Mouse (Mus musculus): Measurements from ENCODE around the gene Wdr37.

Wdr37 gene

DNA sequence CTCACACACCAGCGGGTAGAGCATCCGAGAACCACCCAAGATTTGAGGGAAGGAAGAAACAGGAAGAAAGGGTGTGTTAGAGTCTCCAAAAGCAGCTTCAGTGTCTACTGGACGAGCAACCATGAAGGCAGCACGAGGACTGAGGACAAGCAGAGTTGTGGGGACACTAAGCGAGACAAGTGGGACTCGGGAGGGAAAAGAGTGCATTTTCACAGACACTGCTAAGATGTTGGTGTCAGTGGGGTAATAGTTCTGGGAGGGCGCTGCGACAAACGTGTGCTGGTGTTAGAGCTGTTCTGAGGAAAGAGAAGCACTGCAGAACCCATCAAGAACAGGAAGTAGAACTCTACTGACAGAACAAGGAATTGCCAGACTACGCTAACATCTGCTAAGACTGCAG, 32.6 kb downstream of the Wdr37 start:
- no peak for DNase-seq

DNA sequence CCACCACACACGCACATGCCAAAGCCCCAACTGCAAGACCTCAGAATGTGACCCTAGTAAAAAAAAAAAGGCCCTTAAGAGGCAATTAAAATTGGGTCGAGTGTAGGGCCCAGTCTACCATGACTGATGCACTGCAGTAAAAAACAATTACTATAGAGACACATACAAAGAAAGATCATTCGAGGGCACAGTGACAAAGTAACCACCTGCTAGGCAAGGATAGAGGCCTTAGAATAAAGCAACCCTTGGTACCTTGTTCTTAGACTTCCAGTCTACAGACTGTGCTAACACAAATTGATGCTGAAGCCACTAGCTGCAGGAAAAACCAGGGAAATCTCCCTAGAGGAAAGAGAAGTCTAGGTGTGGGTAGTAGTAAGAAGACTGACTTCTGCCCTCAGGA, 33.3 kb downstream of the Wdr37 start:
- DNase-seq = no peak

DNA sequence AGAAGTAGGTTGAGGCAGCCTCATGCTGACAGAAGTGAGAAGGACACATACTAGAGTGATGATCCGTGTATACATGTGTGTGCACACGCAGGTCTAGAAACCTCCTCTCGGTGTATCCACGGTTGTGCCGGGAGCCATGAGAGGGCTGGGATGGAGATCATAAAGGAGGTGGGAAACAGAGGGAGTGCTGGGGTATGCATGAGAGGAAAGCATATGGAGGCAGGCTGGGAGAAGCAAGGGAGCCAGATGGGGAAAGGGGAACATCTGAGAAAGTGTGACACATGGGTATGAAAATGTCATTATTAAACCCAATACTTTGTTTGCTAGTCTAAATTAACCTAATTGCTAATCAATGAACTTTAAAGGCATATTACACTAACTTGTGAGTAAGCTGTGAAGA, 37.1 kb downstream of the Wdr37 start:
- DNase-seq = no peak

DNA sequence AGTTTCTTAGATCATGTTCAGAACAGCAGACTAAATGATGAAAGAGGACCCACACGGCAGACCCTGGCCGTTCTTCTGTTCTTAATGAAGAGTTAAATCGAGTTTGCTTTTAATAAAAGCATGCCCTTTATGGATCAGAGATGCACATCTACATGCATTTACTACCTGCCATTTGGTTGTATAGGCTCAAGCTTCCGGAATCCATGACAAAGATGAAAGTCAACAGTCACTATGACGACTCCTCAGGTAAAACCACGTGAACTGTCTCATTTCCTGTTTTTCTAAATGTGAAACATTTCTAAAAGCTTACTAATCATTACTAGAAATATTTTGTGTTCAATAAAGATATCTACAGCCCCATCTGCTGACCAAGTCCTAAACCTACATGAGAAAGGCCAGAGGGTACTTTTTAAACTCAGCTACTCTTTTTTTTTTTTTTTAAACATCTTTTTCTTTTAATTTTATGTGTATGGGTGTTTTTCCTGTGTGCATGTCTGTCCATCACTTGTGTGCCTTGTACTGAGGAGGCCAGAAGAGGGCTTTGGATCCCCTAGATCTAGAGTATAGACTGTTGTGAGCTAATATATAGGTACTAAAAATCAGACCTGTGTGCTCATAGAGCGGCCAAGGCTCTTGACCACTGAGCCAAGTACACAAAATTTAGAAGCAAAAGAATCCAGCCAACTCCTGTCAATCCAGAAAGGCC, 40.0 kb downstream of the Wdr37 start:
- no peak for DNase-seq

DNA sequence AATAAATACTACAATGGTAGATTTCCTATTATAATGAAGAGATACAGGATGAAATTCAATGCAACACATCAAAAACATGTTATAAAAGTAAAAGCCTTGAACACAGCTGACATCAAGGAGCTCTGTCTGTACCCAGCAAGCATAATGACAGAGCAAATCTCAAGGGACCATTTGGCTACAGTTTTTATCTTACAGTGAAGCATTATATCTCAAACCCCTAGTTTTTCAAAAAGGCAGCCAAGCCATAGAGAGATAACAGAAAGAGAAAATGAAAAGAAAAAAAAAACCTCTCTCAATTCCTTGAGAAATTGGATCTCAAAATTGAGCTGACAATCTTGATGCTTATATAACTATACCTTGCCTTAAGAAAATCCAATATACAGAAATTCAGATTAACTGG, 41.0 kb downstream of the Wdr37 start:
- no peak for DNase-seq

DNA sequence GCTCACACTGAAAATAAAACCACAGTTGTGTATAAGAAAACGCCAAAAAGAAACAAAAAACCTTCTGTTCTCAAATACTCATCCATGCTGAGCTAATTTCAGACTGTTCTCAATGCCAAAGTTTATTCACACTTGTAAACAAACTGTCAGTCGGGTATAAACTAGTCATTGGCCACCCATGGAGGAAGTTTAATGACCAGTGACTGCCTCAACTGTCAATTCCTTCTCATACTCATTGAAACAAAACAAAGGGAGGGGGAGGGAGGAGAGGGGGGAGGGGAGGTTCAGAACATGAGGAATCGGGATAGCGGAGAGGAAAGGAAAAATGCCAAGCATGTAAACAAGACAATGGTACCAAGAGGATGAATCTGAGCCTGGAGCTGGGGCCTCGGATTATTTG, 41.9 kb downstream of the Wdr37 start:
- DNase-seq = no peak

DNA sequence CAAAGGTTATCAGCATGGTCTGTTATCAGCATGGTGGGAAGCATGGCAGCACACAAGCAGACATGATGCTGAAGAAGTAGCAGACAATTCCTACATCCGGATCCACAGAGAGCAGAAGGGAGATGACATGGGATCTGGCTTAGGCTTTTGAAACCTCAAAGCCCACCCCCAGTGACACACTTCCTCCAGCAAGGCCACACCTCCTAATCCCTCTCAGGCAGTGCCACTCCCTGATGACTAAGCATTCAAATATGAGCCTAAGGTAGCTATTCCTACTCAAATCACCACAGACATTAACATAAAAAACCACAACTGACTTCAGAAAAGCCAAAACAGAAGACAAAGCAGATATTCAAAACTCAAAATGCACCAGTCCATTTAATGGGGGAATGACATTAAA, 42.8 kb downstream of the Wdr37 start:
- no peak for DNase-seq

DNA sequence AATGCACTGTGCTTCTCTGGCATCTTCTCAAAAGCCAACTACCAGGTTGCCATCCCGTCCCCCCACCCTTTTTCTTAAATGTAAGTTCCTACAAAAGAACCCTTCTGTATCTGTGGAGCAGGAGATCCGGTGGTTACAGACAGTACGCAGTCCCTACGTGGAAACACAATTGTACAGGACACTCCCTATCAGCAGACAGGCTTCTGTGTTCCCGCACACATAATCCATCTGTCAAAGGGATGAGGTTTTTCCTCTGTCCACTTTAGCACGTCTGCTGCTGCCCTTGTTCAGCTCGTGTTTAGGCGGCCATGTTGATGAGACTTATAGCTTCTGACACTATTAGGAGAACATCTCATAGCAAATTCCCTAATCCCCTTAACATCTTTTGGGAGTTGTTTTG, 48.2 kb downstream of the Wdr37 start:
- DNase-seq = no peak

DNA sequence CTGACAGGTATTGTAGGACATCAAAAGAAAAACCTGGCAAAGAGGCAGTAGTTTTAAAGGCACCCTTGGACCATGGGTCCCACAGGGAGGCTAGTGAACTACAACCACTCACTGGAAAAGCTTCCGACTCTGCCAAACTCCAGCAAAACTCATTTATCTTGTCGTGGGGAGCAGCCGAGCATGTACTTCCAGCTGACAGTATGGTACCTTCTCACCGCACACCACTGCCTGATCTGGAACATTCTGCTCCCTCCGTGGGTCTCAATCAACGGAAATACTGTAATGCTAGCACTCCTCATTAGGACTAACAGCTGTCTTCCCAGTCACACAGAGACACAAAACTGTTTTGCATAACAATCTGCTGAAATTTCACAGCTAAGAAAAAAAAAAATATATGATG, 48.6 kb downstream of the Wdr37 start:
- DNase-seq = no peak

DNA sequence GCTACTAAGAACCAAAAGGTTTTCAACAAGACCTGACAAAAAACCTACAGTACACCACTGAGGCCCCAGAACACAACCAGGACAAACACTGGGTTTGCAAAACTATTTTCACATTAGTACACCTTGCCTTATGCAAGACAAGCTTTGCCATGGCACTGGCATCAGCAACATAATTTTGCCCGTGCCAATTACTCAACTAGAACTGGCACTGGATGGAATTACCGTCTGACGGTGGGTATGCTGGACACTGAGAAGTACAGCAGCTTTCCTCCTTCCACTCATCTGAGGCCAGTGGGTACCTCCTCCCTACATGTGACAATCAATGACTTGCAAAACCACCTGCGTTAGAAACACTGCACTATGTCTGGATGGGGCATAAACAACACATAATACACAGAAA, 49.5 kb downstream of the Wdr37 start:
- no peak for DNase-seq

DNA sequence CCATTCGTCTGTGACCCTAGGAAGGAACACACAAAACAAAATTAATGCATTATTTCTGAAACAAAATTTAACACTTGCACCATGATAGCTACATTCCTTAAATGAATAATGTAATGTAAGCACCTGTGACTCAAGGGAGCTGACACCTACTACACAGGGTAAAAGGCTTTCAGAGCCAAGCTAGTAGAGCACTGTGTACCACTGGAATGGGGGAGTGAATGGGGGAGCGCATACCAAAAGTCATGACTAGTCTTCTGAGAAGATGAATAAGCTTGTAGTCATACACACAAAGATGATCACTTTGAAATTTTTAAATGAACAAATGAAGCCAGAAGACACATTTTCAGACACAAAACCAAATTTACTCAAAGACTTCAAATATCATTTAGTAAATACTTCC, 65.8 kb downstream of the Wdr37 start:
- DNase-seq = no peak

DNA sequence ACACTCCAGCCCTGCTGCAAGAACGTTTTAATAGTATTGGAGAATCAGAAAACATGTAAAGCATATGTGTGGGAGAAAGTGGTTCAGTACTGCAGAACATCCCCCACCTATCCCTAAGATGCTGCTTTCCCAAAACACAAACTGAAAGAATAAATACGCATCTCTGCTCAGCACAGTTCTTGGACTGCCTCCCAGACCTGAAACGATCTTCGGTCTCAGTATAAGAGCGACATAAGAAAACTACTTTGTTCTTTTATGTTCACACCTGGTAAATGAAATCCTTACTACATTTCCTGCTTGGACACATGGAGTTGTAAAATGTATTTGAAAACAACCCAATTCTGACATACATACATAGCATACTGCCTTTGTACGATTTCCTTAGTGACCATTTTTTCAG, 71.1 kb downstream of the Wdr37 start:
- DNase-seq = no peak

DNA sequence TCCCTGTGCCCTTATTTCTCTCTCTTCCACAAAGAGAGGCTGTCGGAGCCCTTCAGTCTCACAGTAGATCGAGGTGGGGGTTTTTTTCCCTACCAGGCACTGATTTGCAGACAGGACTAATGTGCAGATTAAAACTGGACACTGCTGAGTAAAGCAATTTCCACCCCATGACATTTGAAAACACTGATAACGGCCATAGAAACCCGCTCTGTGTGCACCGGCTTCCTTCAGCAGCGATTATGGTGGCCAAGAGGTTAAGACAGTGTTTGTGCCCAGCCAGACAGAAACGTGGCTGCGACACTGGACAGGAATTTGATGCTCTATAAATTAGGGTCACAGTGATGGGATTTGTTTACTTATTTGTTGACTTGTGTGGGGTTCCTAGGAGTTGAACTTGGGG, 78.5 kb downstream of the Wdr37 start:
- no peak for DNase-seq

DNA sequence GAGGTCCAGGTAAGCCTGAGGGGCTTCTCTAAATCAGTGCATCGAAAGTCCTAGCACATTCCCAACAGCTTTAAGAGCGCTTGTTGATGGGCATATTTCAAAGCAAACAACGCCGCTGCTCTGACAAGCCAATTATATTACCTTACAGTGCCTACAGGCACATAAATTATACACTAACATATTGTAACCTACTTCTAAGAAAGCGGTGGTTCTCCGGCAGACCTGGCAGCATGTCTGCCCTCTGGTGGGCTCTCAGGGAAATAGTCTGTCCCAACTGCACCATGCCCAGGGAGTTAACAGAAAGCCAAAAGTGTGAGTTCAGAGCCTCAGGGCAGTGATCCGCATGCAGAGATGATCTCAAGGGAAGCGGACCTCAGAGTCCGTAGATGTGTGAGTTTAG, 86.5 kb downstream of the Wdr37 start:
- DNase-seq = peak; percentile 65

DNA sequence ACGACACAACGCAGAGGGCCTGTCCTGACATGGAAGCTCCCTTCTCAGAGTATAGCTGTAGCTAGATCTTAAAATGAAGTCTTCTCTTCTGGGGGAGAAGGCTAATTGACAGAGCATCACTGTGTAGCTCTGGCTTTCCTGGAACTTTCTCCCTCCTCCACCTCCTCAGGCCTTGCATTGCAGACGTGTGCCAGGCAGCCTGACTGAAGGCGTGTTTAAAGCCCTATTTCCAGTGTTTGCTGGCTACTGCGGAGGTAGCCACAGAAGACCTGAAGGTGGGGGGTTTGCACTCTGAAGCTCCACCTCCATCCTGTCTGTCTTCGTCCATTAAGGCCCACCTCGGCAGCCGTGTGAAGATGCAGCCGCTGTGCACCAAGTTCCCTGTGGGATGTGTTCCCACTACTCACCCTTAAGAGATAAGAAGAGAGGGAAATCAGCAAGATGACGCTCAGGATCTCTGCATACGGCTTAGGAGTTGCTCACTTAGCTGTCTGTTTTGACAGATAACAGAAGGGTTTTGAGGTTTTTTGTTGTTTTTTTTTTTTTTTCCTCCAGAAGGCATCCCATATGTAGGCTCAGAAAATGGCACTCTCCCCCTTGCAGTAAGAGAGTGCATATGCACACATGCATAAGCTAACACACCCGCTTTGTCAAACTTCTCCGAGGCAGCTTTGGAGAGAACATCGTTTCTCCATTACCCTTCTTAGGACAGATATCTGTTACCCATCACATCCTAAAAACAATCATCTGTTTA, 87.2 kb downstream of the Wdr37 start:
- DNase-seq = no peak

DNA sequence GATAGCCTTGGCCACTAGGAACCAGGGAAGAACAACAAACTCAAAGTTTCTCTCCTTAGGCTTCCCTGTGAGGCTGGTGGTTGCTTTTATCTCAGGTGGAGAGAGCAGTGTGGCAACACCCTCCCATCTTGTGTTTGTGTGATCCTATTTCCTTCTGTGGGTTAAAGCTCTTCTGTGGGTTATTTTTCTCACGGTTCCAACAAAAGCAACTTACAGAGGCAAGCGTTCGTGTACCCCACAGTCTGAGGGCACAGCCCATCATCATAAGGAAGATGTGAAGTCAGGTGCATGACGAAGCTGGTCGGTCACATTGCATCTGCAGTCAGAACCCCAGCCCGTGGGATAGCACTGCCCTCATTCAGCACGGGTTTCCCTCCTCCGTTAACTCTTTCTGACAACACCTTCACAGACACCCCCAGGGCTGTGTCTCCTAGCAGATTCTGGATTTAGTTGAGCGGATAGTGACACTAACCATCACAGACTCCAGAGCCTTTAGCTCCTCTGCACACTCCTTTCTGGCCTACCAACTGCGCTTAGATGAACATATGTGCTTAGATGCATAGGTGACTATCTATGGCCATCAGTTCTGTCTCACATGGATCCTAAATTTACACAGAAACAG, 87.9 kb downstream of the Wdr37 start:
- peak; percentile 22 for DNase-seq

DNA sequence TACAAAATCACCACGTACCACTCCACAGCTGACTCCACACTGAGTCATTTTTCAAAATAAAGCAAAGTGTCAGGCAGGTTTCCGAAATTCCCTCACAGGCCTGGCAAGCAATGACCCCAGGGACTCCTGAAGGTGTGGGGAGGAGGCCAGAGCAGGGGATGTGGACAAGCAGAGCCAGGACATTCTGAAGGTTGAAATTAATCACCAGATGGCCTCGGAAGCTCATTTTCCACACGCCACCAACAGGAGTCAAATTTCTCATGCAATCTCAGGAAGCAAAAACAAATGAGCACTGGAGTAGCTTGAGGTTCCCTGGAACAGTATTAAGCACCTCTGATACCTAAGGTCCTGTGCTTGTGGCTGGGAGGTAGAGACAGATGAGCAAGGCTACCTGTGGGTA, 89.1 kb downstream of the Wdr37 start:
- DNase-seq = no peak

DNA sequence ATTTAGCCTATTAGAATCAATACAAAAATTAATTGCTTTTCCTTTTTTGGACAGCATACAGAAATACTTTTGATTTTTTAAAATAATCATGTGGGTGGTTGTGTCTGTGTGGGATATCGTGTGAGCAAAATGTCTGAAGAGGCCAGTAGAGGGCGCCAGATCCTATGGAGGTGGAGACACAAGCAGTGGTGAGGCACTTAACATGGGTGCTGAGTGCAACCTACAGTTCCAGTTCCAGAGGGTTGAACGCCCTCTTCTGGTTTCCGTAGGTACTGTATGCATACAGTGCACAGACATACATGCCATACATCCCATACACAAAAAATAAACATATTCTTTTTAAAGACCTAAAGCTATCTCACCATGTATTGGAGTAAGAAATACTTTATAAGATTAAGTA, 91.3 kb downstream of the Wdr37 start:
- DNase-seq = peak; percentile 83

DNA sequence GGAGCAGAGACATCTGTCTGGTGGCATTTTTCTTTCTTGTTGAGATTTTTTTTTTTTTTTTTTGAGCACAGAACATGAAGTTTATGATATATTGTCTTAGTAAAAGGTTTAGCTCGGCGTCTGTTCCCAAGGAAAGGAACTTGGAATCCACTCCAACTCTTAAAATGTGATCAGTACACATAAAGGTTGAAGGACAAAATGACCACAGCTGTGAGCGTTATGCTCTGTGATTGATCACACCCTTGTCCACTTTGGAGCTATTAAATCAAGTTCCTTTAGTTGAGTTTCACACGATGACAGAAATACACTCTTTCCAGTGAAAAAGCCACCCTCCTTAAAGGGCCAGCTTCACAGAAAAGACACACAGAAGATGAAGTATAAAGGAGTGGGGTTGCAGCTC, 101.1 kb downstream of the Wdr37 start:
- DNase-seq = no peak

DNA sequence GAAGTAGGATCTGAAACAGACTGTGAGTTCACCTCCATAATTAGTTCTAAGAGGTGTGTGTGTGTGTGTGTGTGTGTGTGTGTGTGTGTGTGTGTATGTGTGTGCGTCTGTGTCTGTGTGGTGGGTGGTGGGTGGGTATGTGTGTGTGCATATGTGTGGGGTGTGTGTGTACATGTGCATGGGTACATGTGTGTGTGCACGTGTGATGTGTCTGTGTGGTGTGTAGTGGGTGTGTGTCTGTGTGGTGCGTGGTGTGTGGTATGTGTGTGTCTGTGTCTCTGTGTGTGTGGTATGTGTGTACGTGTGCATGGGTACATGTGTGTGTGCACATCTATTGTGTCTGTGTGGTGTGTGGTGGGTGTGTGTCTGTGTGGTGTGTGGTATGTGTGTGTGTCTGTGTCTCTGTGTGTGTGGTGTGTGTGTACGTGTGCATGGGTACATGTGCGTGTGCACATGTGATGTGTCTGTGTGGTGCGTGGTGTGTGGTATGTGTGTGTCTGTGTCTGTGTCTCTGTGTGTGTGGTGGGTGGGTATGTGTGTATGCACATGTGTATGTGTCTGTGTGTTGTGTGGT, 102.0 kb downstream of the Wdr37 start:
- no peak for DNase-seq

DNA sequence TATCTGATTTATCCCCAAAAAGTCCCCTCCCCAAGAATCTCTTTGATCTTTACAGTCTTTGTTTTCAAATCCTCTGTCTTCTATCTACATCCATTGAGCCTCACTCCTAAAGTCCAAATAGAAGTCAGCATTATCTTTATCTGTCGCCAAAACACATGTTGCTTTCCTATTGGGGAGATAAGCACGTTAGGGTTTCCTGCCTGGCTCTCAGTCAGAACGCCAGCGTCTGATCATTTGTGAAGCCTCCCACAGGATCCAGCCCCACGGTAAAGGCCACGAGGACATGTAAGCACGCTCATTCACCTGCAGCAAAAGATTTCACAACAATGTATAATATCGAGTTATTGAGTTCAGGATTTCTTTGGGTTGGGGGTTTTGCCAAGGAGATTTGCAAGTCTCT, 110.8 kb downstream of the Wdr37 start:
- no peak for DNase-seq

Measured in thymus, postnatal 4 days (tissue).